Mouse (Mus musculus) hindbrain, embryonic 12.5 days (tissue): ENCODE data around the gene Scel. TPM values are rescaled to one million over a fixed set of nuclear protein-coding genes. Genes with fewer than 3 reads are reported as not detected.
A peak's percentile ranks its signal among the peaks of the same experiment; 100 is the strongest.

Experiments used
- ATAC-seq: fragments of 200-750 bp; cut with Nextera tagmentation; 2 replicates; pipeline ENCODE4 v1.8.0; 2017; ENCODE audit warnings: moderate TSS enrichment; ENCODE audit not compliant: low FRiP score
- H3K27ac ChIP-seq: fragments of 300-500 bp; sonication (generic); 2 replicates; pipeline ENCODE4 v1.5.1; 2016; ENCODE audit warnings: mild to moderate bottlenecking
- H3K27me3 ChIP-seq: fragments of 300-500 bp; sonication (generic); 2 replicates; pipeline ENCODE4 v1.6.1; 2016; ENCODE audit warnings: mild to moderate bottlenecking
- H3K36me3 ChIP-seq: fragments of 300-500 bp; sonication (generic); 2 replicates; pipeline ENCODE4 v1.6.1; 2016; ENCODE audit warnings: mild to moderate bottlenecking
- H3K4me1 ChIP-seq: fragments of 300-500 bp; sonication (generic); 2 replicates; pipeline ENCODE4 v1.6.1; 2016
- H3K4me2 ChIP-seq: fragments of 300-500 bp; sonication (generic); replicated peaks from 2 replicates; pipeline ENCODE4 v1.6.1; 2016; ENCODE audit warnings: mild to moderate bottlenecking
- H3K4me3 ChIP-seq: fragments of 300-500 bp; sonication (generic); 2 replicates; pipeline ENCODE4 v1.5.1; 2016; ENCODE audit warnings: mild to moderate bottlenecking
- H3K9ac ChIP-seq: fragments of 300-500 bp; sonication (generic); 2 replicates; pipeline ENCODE4 v1.6.1; 2016; ENCODE audit warnings: mild to moderate bottlenecking, moderate library complexity
- H3K9me3 ChIP-seq: fragments of 300-500 bp; sonication (generic); replicated peaks from 2 replicates; pipeline ENCODE4 v1.6.1; 2016; ENCODE audit warnings: mild to moderate bottlenecking
- WGBS: fragments of 180-500 bp; shearing (Covaris S2); methylation state at CpG from one replicate; pipeline ENCODE4 v1.1.7; 2016; 5-methylcytosine and 5-hydroxymethylcytosine counted together
- polyA plus RNA-seq: library from polyadenylated mRNA; unstranded; fragments of >200 nt; fragmentation: Nextera tagmentation; extraction: Ambion mirVana; gene quantifications from 2 replicates; pipeline ENCODE4 v1.2.1, GENCODE M21; 2016

Gene Scel
- polyA plus RNA-seq, 1 experiment from 2014 or later = 0.12 TPM

GRCm38 (mm10) chr14:103550480-103550879, 37.3 kb downstream of the Scel start:
- Histone ChIP-seq H3K4me2 (no peak overlapping the region), H3K27me3 (no peaks in the 10 kb centered on the region)
- 18% methylated on average over 8 of the region's 8 CpGs for WGBS

GRCm38 (mm10) chr14:103550921-103551320, 37.8 kb downstream of the Scel start:
- no peak; the same call in 1 of the 2 replicates for ATAC-seq
- WGBS = 74% methylated on average over 10 of the region's 10 CpGs
- Histone ChIP-seq H3K27ac (no peak overlapping the region), H3K4me3 (no peak overlapping the region), H3K9me3 (no peaks in the 10 kb centered on the region), H3K9ac (no peak overlapping the region), H3K4me2 (no peak overlapping the region), H3K4me1 (peaks cover 6% of the 10 kb centered on the region; the same call in 1 of the 2 replicates), H3K36me3 (no peaks in the 10 kb centered on the region), H3K27me3 (no peaks in the 10 kb centered on the region)

More at GRCm38 (mm10) chr14:103550480-103550879, 37.3 kb downstream of the Scel start:
- peak; percentile 73 for ATAC-seq
- H3K9ac ChIP-seq = no peak overlapping the region
- H3K36me3 ChIP-seq = no peaks in the 10 kb centered on the region
- no peak overlapping the region for H3K27ac ChIP-seq
- H3K9me3 ChIP-seq = no peaks in the 10 kb centered on the region
- H3K4me3 ChIP-seq = no peak overlapping the region
- peaks cover 6% of the 10 kb centered on the region; the same call in 1 of the 2 replicates for H3K4me1 ChIP-seq

GRCm38 (mm10) chr14:103551921-103552320, 38.8 kb downstream of the Scel start:
- H3K4me1 ChIP-seq = peaks cover 6% of the 10 kb centered on the region; the same call in 1 of the 2 replicates
- H3K9me3 ChIP-seq = no peaks in the 10 kb centered on the region
- H3K27ac ChIP-seq = no peak overlapping the region
- no peaks in the 10 kb centered on the region for H3K27me3 ChIP-seq
- H3K4me3 ChIP-seq = no peak overlapping the region
- no peaks in the 10 kb centered on the region for H3K36me3 ChIP-seq
- 67% methylated on average over 4 of the region's 4 CpGs for WGBS
- H3K9ac ChIP-seq = no peak overlapping the region
- no peak overlapping the region for H3K4me2 ChIP-seq
- ATAC-seq = no peak

- H3K9ac ChIP-seq = no peak overlapping the region
- H3K27me3 ChIP-seq = no peaks in the 10 kb centered on the region
- H3K4me3 ChIP-seq = no peak overlapping the region
- H3K36me3 ChIP-seq = no peaks in the 10 kb centered on the region
- peaks cover 6% of the 10 kb centered on the region; the same call in 1 of the 2 replicates for H3K4me1 ChIP-seq
- WGBS = 71% methylated on average over 4 of the region's 4 CpGs
- H3K9me3 ChIP-seq = no peaks in the 10 kb centered on the region
- ATAC-seq = no peak
- H3K4me2 ChIP-seq = no peak overlapping the region
- H3K27ac ChIP-seq = no peak overlapping the region
Observed at GRCm38 (mm10) chr14:103552379-103552778, 39.2 kb downstream of the Scel start.

GRCm38 (mm10) chr14:103556609-103557008, 43.5 kb downstream of the Scel start:
- 39% methylated on average over 5 of the region's 5 CpGs for WGBS
- Histone ChIP-seq H3K4me2 (no peak overlapping the region), H3K27ac (no peak overlapping the region), H3K27me3 (no peaks in the 10 kb centered on the region), H3K4me1 (peaks cover 6% of the 10 kb centered on the region; the same call in 1 of the 2 replicates), H3K36me3 (no peaks in the 10 kb centered on the region), H3K9ac (no peak overlapping the region), H3K4me3 (no peak overlapping the region), H3K9me3 (no peaks in the 10 kb centered on the region)
- no peak for ATAC-seq

GRCm38 (mm10) chr14:103561383-103562096, 48.4 kb downstream of the Scel start:
- H3K4me3 ChIP-seq = no peak overlapping the region
- WGBS = 86% methylated on average over 8 of the region's 8 CpGs
- no peaks in the 10 kb centered on the region for H3K27me3 ChIP-seq
- H3K36me3 ChIP-seq = no peaks in the 10 kb centered on the region
- H3K9ac ChIP-seq = no peak overlapping the region
- H3K4me1 ChIP-seq = no peaks in the 10 kb centered on the region
- ATAC-seq = no peak
- no peaks in the 10 kb centered on the region for H3K9me3 ChIP-seq
- H3K27ac ChIP-seq = no peak overlapping the region
- no peak overlapping the region for H3K4me2 ChIP-seq

GRCm38 (mm10) chr14:103567957-103568356, 54.8 kb downstream of the Scel start:
- 58% methylated on average over 1 of the region's 1 CpGs for WGBS
- H3K27me3 ChIP-seq = no peaks in the 10 kb centered on the region
- H3K9me3 ChIP-seq = no peaks in the 10 kb centered on the region
- H3K4me2 ChIP-seq = no peak overlapping the region
- no peak overlapping the region for H3K27ac ChIP-seq
- no peak overlapping the region for H3K9ac ChIP-seq
- no peaks in the 10 kb centered on the region for H3K36me3 ChIP-seq
- no peak for ATAC-seq
- H3K4me3 ChIP-seq = no peak overlapping the region
- no peaks in the 10 kb centered on the region for H3K4me1 ChIP-seq

- 89% methylated on average over 2 of the region's 2 CpGs for WGBS
- Histone ChIP-seq H3K27me3 (no peaks in the 10 kb centered on the region), H3K9me3 (no peaks in the 10 kb centered on the region), H3K4me1 (no peaks in the 10 kb centered on the region), H3K4me2 (no peak overlapping the region), H3K9ac (no peak overlapping the region), H3K27ac (no peak overlapping the region), H3K4me3 (no peak overlapping the region), H3K36me3 (no peaks in the 10 kb centered on the region)
- ATAC-seq = no peak
Observed at GRCm38 (mm10) chr14:103568433-103568832, 55.3 kb downstream of the Scel start.

- Histone ChIP-seq H3K4me2 (no peak overlapping the region), H3K9me3 (no peaks in the 10 kb centered on the region), H3K27ac (no peak overlapping the region), H3K4me3 (no peak overlapping the region), H3K9ac (no peak overlapping the region), H3K27me3 (no peaks in the 10 kb centered on the region), H3K36me3 (no peaks in the 10 kb centered on the region), H3K4me1 (no peaks in the 10 kb centered on the region)
- no peak for ATAC-seq
- 89% methylated on average over 13 of the region's 13 CpGs for WGBS
Observed at GRCm38 (mm10) chr14:103571598-103572320, 58.6 kb downstream of the Scel start.

- 85% methylated on average over 7 of the region's 7 CpGs for WGBS
- no peak for ATAC-seq
- no peak overlapping the region for H3K27ac ChIP-seq
Observed at GRCm38 (mm10) chr14:103575854-103576253, 62.7 kb downstream of the Scel start.

GRCm38 (mm10) chr14:103577011-103577410, 63.9 kb downstream of the Scel start:
- no peak overlapping the region for H3K4me2 ChIP-seq
- H3K27ac ChIP-seq = no peak overlapping the region
- H3K4me1 ChIP-seq = no peaks in the 10 kb centered on the region
- no peak for ATAC-seq
- no peaks in the 10 kb centered on the region for H3K36me3 ChIP-seq
- H3K9me3 ChIP-seq = no peaks in the 10 kb centered on the region
- no peak overlapping the region for H3K9ac ChIP-seq
- H3K27me3 ChIP-seq = no peaks in the 10 kb centered on the region
- H3K4me3 ChIP-seq = no peak overlapping the region

More at GRCm38 (mm10) chr14:103575854-103576253, 62.7 kb downstream of the Scel start:
- Histone ChIP-seq H3K36me3 (no peaks in the 10 kb centered on the region), H3K9ac (no peak overlapping the region), H3K4me2 (no peak overlapping the region), H3K4me1 (no peaks in the 10 kb centered on the region), H3K9me3 (no peaks in the 10 kb centered on the region), H3K4me3 (no peak overlapping the region), H3K27me3 (no peaks in the 10 kb centered on the region)

GRCm38 (mm10) chr14:103586662-103587061, 73.5 kb downstream of the Scel start:
- H3K9me3 ChIP-seq = no peaks in the 10 kb centered on the region
- WGBS = 69% methylated on average over 4 of the region's 4 CpGs
- no peak overlapping the region for H3K4me2 ChIP-seq
- no peaks in the 10 kb centered on the region for H3K4me1 ChIP-seq
- no peaks in the 10 kb centered on the region for H3K27me3 ChIP-seq
- no peak overlapping the region for H3K27ac ChIP-seq
- no peak for ATAC-seq
- H3K36me3 ChIP-seq = no peaks in the 10 kb centered on the region
- no peak overlapping the region for H3K9ac ChIP-seq
- no peak overlapping the region for H3K4me3 ChIP-seq
